Mouse (Mus musculus): Measurements from ENCODE around the gene Lrrc7.

Gene Lrrc7

DNA sequence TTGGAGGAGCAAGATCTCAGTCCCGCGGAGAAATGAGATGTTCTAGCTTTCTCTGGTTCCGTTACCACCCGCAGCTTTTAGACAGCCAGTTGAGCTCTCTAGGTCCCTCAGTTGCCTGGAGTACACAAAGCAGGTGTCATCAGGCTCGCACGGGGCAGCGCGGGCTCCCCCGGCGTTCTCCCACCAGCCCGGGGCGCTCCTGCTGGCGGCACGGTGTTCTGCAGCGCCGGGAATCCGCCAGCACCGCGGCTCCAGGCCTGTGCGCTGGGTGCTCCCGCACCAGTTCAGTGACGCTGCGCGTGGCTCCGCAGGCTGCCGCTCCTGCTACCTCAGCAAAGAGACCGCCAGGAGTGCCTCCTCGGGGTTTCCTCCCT lies at the start of gene Lrrc7:
Lrrc7 (minus strand) TSS at position 235 of the 374 bp plus-strand sequence.
- no peak for DNase-seq (ENCODE audit: low spot score)

DNA sequence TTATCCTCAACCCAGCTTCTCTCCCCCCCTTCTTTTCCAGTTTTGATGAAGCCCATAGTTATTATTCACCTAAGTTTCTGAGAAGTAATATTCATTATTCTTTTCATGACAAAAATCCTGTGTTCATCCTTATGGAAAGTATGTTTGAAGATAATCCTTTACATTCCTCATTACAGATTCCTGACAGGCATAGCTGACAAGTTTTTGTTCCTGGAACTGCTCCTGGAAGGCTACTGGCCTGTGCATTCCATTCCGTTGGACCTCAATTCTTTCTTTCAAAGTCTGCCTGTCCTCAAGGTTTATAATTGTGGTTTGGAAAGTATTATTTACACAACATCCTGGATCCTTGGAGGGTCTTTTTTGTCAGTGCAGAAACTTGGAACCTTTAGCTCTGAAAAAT lies 45.0 kb upstream of the Lrrc7 start:
- DNase-seq (ENCODE audit: low spot score) = no peak

DNA sequence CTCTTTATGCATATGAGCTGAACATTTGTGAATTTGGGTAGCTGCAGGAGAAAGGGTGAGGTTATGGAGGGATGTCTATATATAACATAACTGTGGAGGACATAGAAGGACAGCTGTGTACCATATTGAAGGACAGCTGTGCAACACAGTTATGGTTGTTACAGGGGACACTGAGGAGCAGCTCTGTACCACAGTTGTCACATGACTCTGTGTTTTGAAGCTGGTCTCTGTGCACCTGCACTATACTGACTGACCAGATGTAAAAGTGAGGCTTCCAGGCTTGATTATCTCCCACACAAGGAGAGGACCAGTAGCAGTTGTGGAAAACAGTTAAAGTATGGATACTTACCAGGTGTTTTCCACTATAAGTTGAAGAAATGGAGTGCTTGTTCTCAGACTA lies 43.3 kb upstream of the Lrrc7 start:
- no peak for DNase-seq (ENCODE audit: low spot score)

DNA sequence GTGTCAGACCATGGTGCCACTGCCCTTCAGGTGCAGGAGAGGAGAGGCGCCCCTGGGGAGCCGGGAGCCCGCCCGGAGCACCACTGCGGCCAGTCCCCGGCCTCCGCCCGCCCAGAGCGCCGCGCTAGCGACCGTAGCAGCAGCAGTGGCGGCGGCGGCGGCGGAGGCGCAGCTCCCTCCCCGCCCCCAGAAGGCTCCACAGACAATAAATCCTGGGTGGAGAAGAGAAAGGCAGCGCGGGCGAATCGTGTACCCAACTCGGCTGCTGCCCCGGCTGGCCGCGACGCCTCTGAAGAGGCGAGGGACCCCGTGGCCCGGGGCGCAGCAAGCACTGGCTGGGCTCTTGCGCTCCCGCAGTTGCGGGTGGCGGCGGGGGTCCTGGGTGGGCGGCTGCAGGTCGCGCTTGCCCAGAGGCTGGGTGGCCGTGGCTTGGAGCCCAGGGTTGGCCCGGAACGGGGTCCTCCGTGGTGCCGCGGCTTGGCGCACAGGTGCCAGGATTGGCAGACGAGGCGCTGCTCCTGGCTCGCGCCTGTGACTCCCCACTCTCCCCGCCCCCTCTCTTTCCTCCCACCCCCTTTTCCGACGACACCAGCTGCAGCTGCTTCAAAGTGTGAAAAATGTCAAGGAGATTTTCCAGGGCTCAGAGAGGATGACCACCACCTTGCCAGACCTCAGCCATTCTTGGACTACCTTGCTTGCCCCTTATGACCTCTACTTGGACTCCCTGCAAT lies 600 bp downstream of the Lrrc7 start:
- DNase-seq (ENCODE audit: low spot score) = no peak

DNA sequence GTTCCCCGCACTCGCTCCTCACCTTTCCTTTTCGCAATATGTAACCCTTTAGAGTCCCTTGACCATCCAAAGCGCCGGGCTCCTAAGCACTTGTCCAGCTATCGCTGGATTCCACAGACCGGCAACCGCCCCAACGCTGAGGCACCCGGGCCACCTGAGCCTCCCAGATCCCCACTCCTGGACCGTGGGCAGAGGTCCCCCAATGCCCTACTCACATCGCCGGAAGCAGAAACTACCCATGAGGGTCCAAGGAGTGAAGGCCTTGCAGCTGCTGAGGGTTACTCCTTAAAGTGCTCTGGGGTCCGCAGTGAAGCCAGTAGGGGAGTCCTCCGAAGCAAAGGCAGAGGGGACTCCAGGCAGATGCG lies 1.1 kb downstream of the Lrrc7 start:
- no peak for DNase-seq (ENCODE audit: low spot score)

DNA sequence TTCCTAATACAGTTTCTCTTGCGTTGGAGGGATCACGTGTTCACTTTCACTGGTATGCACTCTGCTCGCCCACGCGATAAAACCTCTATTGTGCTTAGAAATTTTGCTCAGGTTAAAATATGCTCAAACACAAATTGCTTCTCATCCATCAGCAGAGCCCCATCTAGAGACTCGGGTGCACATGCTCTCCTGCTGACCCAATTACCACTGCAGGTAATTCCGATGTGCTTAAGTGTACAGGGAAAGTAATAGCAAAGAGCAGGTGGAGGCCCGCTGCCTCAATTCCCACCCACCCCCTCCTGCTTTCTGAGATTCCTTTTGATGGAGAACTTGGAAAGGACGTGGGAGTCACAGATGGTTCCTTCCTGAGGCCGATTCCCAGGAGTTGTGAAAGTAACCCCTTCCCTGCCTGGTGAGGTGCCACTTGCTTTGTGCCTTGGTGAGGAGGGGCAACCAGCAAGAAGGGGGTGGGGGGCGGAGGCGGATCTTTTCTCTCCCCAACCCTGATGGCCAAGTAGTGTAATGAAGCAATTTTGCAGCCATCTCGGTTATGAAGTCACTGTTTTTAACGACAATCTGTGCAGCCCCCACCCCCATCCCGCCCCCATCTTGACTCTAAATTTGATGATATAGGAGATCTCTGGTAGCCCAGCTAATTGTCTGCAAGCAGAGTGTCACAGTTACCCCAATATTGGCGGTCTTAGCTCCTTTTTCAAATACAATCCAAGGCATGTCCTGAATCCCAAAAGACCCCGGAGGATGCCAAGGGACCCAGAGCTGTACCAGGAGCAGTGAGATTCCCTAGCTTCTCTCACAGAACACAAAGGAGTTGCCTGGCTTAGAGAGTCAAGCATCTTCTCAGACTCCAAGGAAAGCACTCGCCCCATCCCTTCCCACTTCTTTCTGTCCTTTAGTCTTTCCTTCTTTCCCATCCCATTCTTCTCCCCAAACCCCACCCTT lies 2.0 kb downstream of the Lrrc7 start:
- DNase-seq (ENCODE audit: low spot score) = no peak

DNA sequence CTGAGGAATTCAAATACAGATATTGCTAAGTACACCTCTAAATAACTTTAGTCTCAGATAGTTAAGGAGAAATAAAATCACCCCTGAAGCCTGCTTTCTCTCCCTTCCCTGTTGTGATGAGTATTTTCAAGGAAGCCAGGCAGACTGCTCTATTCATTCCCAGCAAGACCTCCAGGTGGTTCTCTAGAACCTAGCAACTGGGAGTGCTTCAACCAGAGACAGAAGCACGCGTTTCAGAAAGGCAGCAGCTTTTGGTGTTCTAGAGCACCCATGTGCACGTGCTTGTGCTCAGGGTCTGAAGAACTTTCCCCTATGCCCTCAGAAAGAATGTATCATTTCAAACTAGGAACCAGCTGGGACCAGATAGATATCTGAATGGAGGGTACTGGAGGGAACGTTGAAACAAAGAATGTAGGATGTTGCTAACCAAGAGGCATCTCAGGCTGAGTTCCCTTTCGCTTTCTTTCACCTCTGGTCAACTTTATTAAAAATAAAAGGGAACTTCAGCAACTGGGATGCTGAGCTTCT lies 2.8 kb downstream of the Lrrc7 start:
- no peak for DNase-seq (ENCODE audit: low spot score)

DNA sequence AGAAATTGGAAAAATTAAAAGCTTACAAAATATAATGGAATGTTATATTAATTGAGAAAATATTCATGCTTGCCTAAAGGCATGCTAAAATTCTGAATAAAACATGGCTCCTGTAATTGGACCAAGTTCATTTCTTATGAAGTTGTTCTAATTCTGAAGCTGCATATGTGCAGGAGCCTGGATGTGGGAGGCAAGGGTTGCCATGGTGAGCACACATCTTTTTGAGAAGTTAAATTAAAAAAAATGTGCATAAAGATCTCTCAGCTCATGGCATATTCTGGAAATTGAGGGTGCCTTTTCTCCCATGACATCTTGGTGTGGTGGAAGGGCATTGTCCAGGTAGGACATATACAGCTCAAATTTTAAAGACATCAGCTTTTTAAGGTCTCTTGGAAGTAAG lies 3.4 kb downstream of the Lrrc7 start:
- DNase-seq (ENCODE audit: low spot score) = no peak

DNA sequence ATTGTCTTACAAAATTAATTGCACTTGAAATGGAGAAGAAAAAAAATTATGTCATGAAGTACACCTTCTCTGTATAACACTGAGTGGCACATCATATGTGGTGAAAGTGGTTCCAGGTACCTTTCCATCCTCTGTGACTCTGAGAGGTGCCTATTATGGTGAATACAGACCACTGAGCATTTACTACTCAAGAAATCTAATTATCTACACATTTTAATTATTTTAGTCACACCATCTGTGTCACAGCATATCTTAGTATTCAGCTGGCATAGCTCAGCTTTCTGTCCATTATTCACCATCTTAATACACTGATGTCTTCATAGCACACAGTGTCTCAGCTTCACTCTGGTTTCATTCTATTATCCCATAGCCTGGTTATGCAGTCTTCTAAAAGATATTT lies 7.7 kb downstream of the Lrrc7 start:
- no peak for DNase-seq (ENCODE audit: low spot score)

DNA sequence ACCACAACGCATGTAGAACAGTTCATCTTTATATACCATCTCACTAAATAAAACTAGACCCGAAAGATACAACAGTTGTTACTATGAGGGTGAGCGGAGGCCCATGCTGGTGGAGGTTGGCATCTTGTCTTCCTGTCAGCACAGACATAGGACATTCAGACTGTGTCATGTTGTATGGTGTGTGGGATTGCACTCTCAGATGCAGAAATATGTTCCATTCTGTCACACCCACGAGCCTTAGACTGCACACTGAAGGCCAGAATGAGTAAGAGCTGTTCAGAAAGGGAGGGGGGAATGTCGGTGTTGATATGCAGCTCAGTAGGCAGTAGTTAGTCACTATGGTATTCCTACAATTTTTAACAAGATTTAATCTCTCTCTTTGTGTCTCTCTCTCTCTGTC lies 9.9 kb downstream of the Lrrc7 start:
- DNase-seq (ENCODE audit: low spot score) = no peak

DNA sequence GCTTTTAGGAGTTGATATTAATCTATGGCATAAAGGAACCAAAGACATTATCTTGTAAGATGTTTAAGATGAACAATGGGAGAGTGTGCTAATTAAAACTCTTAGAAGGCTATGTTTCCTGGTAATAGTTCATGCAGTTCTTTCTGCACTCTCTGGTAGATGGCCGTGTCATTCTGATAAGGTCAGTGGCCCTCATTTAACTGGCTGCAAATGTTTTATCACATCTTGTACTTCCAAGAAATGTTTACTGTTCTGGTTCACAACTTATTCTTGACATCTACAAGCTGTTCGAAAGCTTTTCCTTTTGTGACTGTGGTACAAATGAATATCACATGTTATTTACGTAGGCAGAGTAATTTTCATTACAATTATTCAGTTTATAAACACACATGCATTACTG lies 18.5 kb downstream of the Lrrc7 start:
- no peak for DNase-seq (ENCODE audit: low spot score)

DNA sequence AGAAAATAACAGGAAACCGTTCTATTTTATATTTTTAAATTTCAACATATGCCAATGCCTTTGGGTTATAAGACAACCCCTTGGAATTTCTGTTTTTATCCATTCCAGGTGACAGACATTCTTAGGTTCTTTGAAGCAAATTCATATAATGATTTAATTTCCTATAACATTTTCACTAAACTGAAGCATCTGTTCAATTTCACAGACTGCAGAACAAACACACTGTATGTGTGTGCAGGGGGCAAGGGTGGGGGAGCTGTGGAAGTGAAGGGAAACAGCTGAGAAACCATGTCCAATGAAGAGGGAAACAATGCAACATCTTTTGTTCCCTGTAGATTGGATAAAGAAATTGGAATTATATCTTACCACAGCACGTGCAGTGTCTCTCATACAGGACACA lies 29.2 kb downstream of the Lrrc7 start:
- no peak for DNase-seq (ENCODE audit: low spot score)

DNA sequence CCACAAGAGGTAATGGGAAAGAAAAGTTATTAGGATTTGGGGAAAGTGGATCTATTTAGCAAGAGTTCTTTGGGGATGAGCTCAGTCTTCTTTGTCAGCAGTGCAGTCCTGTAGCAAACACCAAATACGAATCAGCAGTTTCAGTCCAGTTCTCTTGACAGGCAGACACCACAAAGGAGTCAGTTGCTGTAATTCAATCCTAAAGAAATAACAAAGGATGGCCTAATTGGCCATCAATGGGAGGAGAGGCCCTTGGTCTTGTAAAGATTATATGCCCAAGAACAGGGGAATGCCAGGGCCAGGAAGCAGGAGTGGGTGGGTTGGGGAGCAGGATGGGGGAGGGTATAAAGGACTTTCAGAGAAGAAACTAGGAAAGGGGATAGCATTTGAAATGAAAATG lies 33.5 kb downstream of the Lrrc7 start:
- no peak for DNase-seq (ENCODE audit: low spot score)

DNA sequence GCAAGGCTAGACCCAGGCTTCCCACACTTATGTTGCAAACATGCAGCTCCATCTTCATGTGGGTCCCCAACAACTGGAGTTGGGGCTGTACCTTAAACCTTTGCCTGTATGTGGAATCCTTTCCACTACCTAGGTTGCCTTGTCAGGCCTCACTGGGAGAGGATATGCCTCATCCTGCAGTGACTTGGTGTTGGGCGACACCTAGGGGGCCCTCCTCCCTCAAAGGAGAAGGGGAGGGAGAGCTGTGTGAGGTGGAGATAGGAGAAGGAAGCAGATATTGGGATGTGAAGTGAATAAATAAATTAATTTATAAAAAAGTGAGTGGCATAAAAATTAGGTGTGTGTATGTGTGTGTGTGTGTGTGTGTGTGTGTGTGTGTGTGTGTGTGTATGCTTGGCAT lies 68.3 kb downstream of the Lrrc7 start:
- DNase-seq (ENCODE audit: low spot score) = no peak

DNA sequence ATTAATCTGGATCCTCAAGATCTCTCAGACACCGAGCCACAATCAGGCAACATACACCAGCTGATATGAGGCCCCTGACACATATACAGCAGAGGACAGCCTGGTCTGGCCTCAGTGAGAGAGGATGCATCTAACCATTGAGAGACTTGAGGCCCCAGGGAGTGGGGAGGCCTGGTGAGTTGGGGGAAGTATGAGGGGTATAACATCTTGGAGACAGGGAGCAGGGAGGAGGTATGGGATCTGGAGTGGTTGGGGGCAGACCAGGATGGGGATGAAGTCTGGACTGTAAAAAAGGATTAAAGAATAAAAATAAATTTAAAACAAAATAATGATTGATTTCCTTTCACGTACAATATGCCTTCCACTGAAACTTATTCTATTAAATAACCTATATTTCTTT lies 82.3 kb downstream of the Lrrc7 start:
- DNase-seq (ENCODE audit: low spot score) = no peak

DNA sequence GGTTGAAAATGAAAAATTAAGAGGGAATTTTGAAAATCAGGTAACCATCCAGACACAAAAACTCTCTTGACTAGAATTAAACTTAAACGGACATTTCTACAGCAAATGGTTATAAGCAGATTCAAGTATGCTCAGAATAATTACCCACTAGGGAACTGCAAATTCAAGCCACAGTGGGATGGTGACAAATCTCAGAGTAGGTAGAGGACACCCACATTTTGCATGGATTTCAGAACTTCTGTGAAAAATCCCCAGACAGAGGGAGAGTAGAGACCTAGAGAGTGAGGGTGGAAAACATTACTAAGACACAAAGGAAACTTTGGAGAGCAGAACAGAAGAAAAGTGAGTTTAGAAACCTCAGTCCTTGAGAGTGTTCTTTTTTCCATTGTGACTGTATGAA lies 161.4 kb downstream of the Lrrc7 start:
- no peak for DNase-seq (ENCODE audit: low spot score)

DNA sequence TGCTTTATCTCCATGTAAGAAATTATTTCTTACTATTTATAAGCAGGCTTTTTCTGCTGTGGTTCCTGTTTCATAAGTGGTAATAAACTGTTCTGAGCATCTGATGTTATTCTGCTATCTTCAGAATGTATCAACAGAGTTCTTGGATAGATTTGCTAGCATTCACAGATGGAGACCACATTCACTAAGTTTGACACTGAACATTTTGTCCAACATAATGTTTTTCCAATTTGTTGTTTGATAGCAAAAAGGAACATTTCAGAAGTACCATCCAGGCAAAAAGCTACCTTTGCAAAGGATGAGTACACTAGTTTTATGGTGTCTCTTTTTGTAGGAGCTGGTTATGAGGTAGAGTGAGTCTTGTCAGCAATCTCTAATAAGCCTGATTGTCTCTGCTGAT lies 170.5 kb downstream of the Lrrc7 start:
- no peak for DNase-seq (ENCODE audit: low spot score)

DNA sequence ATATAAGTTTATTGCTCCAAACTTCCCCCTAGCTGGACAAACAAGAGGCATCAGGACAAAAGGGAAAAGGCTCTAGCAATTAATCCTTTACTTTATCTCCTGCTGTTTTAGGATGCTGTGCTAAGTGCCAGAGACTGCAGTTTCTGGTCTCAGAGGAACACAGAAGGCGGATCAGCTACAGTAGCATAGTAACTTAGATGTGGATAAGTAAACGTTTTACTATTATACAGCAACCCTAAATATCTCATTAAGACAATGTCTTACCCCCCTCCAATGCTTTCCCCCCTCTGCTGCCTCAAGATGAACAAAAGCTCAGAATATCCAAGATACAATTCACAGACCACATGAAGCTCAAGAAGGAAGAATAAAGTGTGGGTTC lies 174.0 kb downstream of the Lrrc7 start:
- no peak for DNase-seq (ENCODE audit: low spot score)

DNA sequence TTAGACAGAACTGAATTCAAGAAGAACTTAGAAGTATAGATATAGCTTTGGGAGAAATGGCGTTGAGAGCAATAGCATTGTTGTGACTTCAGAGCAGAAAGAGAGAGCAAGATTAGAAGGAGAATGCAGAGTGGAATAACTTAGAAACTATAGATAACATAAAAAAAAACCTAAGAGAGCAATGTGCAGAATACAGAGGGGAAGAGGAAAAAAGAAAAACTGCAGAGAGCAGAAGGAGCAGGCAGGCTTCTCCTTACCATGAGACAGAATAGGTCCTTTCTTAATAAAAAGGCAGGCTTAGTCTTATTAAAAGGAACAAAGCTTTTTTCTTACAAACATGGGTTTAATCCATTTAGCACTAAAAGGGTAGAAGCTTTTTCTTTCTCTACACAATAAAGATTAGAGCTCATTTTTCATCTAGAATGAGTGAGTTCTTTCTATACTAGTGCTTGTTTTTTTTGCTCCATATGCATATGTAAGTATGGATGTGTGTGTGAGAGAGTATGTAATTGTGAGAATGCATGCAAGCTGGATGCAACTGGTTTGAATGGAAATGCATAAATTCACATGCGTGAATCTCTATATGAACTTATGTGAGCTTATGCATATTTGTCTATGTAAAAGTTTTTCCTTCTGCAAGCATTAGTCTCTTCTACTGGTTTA lies 174.5 kb downstream of the Lrrc7 start:
- DNase-seq (ENCODE audit: low spot score) = no peak

DNA sequence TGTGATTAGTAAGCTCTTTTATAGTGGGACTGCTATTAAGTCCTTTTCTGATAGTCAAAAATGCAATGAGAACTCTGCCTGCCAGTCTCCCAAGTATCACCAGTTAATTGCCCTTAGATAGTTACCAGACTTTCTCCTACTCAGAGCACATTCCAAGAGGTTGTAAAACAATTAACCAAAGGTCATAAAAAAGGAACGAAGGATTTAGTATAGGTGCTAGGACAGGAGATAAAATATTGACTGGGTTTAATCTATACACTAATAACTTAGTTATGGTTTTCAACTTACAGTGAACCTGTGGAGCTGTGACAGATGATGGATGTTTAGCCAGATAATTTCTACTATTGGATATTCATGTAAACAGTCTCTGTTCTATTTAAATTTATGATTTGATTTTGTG lies 175.2 kb downstream of the Lrrc7 start:
- DNase-seq (ENCODE audit: low spot score) = no peak

DNA sequence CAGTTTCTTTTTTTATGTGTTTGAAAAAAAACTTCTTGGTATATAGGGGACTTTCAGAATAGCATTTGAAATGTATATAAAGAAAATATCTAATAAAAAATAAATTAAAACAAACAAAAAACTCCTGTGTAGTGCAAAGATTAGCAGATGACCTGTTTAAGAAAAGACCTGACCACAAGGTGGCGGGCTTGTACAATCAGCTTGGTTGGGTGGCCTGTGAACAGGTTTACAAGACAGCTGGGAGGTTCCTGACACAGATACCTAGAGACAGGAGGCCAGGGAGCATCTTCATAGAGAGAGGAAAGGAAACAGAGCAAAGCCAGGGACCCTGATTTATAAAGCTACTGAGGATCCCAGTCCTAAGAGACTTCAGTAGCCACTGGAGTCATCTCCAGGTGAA lies 186.1 kb downstream of the Lrrc7 start:
- no peak for DNase-seq (ENCODE audit: low spot score)

DNA sequence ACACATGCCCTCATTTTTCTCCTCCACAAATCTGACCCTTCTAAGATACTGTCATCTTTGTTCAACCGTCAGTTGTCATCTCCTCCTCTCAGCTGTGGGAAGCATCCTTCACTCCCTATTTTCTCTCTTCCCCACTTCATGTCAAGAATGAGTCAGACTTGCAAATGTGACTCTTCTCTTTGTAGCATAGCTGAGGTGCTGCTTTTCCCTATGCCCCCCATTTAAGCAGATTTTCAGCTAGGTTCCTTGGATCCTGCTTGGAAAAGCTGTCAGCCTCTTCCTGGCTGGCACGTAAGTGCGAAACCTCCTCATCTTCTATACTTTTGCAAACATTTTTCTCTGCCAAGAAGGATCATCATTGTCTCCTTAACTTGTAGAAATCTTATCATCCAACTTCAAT lies 192.9 kb downstream of the Lrrc7 start:
- DNase-seq (ENCODE audit: low spot score) = no peak

DNA sequence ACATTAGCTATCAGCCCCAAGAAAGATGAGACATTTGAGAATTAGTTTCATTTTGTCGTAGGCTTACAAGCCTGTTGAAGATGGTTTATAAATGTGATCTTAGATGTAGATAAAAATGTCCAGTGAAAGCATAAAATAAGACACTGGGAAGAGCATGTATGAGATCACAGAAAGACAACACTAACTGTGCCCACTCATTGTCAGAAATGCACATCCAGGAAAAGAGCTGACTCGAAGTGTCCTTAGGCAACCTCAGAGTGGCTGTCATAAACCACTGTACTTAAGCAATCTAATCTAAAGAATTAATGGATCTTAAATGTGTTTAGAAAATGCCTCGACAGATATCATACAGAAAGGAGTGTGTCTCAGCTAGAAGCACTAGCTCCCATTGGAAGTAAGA lies 196.2 kb downstream of the Lrrc7 start:
- no peak for DNase-seq (ENCODE audit: low spot score)
